In genomic region chr11:97537580-97538089, GRCm38 (mm10) we compare ENCODE assay signal across 11 mouse cellular contexts. TPM values are rescaled to one million over a fixed set of nuclear protein-coding genes. Genes with fewer than 3 reads are reported as not detected.
A peak's percentile ranks its signal among the peaks of the same experiment; 100 is the strongest.
DNase-seq lines count a peak whose midpoint lies in the region; ATAC-seq and TF ChIP-seq lines count a peak whose summit lies in the region.
"Had no signal": no experiment of that assay in that cellular context is flagged by ENCODE, and none has a peak within 500 bp of the region (broad histone marks: within the 10 kb centered on the region; RNA-seq: fewer than 3 reads in every experiment).

No protein-coding gene starts in this region.

- DNase-seq in heart, postnatal 14 days: no peak
- peak; percentile 60 to 71 for DNase-seq in cerebellum, postnatal 25 days
- DNase-seq in gastrocnemius, postnatal 4 days (ENCODE audit: low spot score in 2 of 2): no peak
- no peak for DNase-seq in spleen, postnatal 10 days (ENCODE audit: low spot score in 2 of 2)
- DNase-seq: lung, adult 2 months had no signal

- no peak for TF ChIP-seq CTCF in E14TG2a.4 (conservative IDR thresholded peaks at IDR 0.05; ENCODE audit: low read length)

- WGBS in heart, embryonic 16.5 days: 40% methylated on average over 12 of the region's 12 CpGs
- 19% methylated on average over 12 of the region's 12 CpGs for WGBS in hindbrain, embryonic 16.5 days

- H3K4me1 ChIP-seq in heart, embryonic 16.5 days (ENCODE audit: control insufficient read depth, insufficient read depth, low read length): peaks cover 21% of the 10 kb centered on the region
- peaks cover 74% of the 10 kb centered on the region for H3K4me1 ChIP-seq in E14TG2a.4 (replicated peaks; ENCODE audit: low read depth, low read length)
- H3K4me1 ChIP-seq in hindbrain, embryonic 16.5 days (ENCODE audit: control insufficient read depth, insufficient read depth, low read depth, low read length): peaks cover 41% of the 10 kb centered on the region

- peak overlapping the region; percentile 49 for H3K4me3 ChIP-seq in heart, embryonic 16.5 days (ENCODE audit: low read length)
- peak overlapping the region; percentile 77 for H3K4me3 ChIP-seq in E14TG2a.4 (replicated peaks; ENCODE audit: low read length)
- H3K4me3 ChIP-seq in hindbrain, embryonic 16.5 days (ENCODE audit: low read length): peak overlapping the region; percentile 31; the same call in 1 of the 2 replicates

- H3K27me3 ChIP-seq in heart, embryonic 16.5 days (ENCODE audit: control insufficient read depth, insufficient read depth, low read length): peaks cover 77% of the 10 kb centered on the region
- peaks cover 81% of the 10 kb centered on the region for H3K27me3 ChIP-seq in E14TG2a.4 (ENCODE audit: insufficient read depth, low read length)
- peaks cover 32% of the 10 kb centered on the region for H3K27me3 ChIP-seq in hindbrain, embryonic 16.5 days (replicated peaks; ENCODE audit: control insufficient read depth, insufficient read depth, low read length)

- no peaks in the 10 kb centered on the region for H3K36me3 ChIP-seq in heart, embryonic 16.5 days (ENCODE audit: control insufficient read depth, insufficient read depth)
- no peaks in the 10 kb centered on the region for H3K36me3 ChIP-seq in E14TG2a.4 (ENCODE audit: insufficient read depth, low read length)
- peaks cover 10% of the 10 kb centered on the region for H3K36me3 ChIP-seq in hindbrain, embryonic 16.5 days (ENCODE audit: control insufficient read depth, insufficient read depth, low read length)
- H3K36me3 ChIP-seq: G1E had no signal

- intact Hi-C loops in heart, postnatal 14 days (cut with DNase I): no loop called here

- no peak for ATAC-seq in heart, embryonic 16.5 days (replicated peaks; ENCODE audit: extremely low read depth, insufficient read depth, low FRiP score)
- ATAC-seq in hindbrain, embryonic 16.5 days: no peak
- ATAC-seq in activated CD4-positive, CD25-positive, alpha-beta regulatory T cell, adult 4 months: no peak

- peak overlapping the region; percentile 74 for H3K4me2 ChIP-seq in heart, embryonic 16.5 days (ENCODE audit: low read depth, low read length)
- peak overlapping the region; percentile 53 for H3K4me2 ChIP-seq in hindbrain, embryonic 16.5 days (ENCODE audit: low read length)

- no peaks in the 10 kb centered on the region for H3K9me3 ChIP-seq in heart, embryonic 16.5 days (replicated peaks; ENCODE audit: control insufficient read depth, low read length)
- H3K9me3 ChIP-seq in E14TG2a.4 (ENCODE audit: low read length): no peaks in the 10 kb centered on the region
- no peaks in the 10 kb centered on the region for H3K9me3 ChIP-seq in hindbrain, embryonic 16.5 days (ENCODE audit: control insufficient read depth, low read length)

- H3K27ac ChIP-seq in heart, embryonic 16.5 days (ENCODE audit: low read length): no peak overlapping the region
- H3K27ac ChIP-seq in hindbrain, embryonic 16.5 days (ENCODE audit: low read depth, low read length): peak overlapping the region; percentile 29; the same call in 1 of the 2 replicates

- H3K9ac ChIP-seq in heart, embryonic 16.5 days (ENCODE audit: low read length): no peak overlapping the region
- peak overlapping the region; percentile 18; the same call in 1 of the 2 replicates for H3K9ac ChIP-seq in hindbrain, embryonic 16.5 days (ENCODE audit: low read depth, low read length)

RNA-seq across cellular contexts. Expression of gene 4933428G20Rik, which starts 37.5 kb away (rescaled TPM):
- polyA plus RNA-seq in heart, embryonic 16.5 days (2015; fragmentation: Nextera tagmentation; extraction: Ambion mirVana): 0.92 and 1.2 TPM in 2 replicates
- total RNA-seq in heart, postnatal 14 days (2021): not detected
- polyA plus RNA-seq in hindbrain, embryonic 16.5 days (2015; fragmentation: Nextera tagmentation; extraction: Ambion mirVana): 0.85 and 0.87 TPM in 2 replicates
- not detected for polyA plus RNA-seq in activated CD4-positive, CD25-positive, alpha-beta regulatory T cell, adult 4 months (2017; shearing (Covaris generic))
- not detected for total RNA-seq in gastrocnemius, postnatal 4 days (2021)
- total RNA-seq: G1E; heart, postnatal 25 days had no signal
- polyA plus RNA-seq: G1E had no signal

RNA-seq across cellular contexts. Expression of gene Srcin1, which starts 38.4 kb away (rescaled TPM):
- polyA plus RNA-seq in heart, embryonic 16.5 days (2015; fragmentation: Nextera tagmentation; extraction: Ambion mirVana): 0.04 and 0.08 TPM in 2 replicates
- total RNA-seq in heart, postnatal 14 days (2021): under 1 TPM; 0.29 to 0.34 TPM
- polyA plus RNA-seq in hindbrain, embryonic 16.5 days (2015; fragmentation: Nextera tagmentation; extraction: Ambion mirVana): 8.0 and 8.9 TPM in 2 replicates
- not detected for polyA plus RNA-seq in activated CD4-positive, CD25-positive, alpha-beta regulatory T cell, adult 4 months (2017; shearing (Covaris generic))
- 1 to 10 TPM; 1.3 to 1.7 TPM for total RNA-seq in gastrocnemius, postnatal 4 days (2021)

Comparison
In these comparisons a context has a peak if more than half of its experiments do, and no peak if none do; other contexts are left out.
1. DNase-seq: peak in cerebellum, postnatal 25 days (2 of 2); none in heart, postnatal 14 days (0 of 2), gastrocnemius, postnatal 4 days (0 of 2) and spleen, postnatal 10 days (0 of 2).
2. Peak in every context shown above with its lines, with median percentiles within 50 percentile points of each other: H3K4me3 ChIP-seq.